Mouse (Mus musculus) heart, postnatal 14 days (tissue): Measurements from ENCODE around the gene BC005537. TPM values are rescaled to one million over a fixed set of nuclear protein-coding genes. Genes with fewer than 3 reads are reported as not detected.
"Not testable (repeated sequence)": the region's sequence is repeated elsewhere in the genome, so short reads cannot be mapped to it uniquely, and the experiment has no call there.

Experiments used
- DNase-seq, 2 experiments: peaks; one replicate each; pipeline ENCODE4 v3.0.0; 2021 to 2022
- intact Hi-C: fragments of 180-260 bp; cut with DNase I; formaldehyde crosslinking; loops from one replicate; pipeline ENCODE4 v1.15.1; 2025
- total RNA-seq, 2 experiments: library from RNA; stranded (reverse); gene quantifications; 2 replicates each; pipeline ENCODE4 v1.2.3; 2021

The BC005537 gene
- total RNA-seq, 2 experiments from 2014 or later: 138 to 142 TPM

DNA sequence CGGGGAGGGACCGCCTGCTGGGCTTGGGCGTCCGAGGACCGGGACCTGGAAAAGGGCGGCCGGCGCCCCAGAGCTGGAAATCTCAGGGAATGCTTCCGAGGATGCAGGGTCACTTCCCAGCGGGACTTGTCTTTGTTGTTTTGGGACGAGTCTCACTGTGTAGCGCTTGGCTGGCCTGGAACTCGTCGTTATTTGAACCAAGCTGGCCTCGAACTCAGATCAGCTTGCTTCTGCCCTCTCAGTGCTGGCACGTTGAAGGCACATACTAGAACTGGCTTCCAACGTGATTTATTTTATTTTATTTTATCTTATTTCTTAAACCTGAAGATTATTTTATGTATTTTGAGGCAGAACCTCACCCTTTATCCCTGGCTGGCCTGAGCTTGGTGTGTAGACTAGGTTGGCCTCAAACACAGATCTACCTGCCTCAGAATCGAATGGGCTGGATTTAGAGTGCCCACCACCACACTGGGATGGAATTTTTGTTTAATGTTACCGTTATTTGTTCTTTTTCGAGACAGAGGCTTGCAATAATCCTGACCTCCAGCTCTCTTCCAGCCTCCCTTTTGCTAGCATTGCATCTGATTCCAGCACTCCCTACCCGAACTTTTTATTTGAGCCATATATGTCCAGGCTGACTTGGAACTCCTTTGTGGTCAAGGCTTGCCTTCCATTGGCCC, 30.8 kb downstream of the BC005537 start:
- intact Hi-C loops: loop anchor here (5.0 kb wide), 1 partner anchor 75 kb away; no protein-coding TSS in a partner anchor
- no peak for DNase-seq

DNA sequence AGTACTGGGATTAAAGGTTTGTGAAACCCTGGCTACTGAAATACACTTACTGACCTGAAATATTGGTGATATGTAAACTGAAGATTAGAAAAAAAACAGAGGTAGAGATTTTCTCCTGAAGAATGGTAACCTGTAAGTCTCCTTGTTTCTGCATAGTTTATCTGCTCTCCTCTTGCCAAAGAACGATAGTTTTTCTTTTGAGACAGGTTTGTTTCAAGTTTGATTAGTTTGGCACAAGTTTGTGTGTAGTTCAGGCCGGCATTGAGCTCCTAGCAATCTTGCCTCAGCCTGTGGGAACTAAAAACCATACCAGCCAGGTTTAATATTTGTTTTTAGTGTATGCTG, 31.3 kb downstream of the BC005537 start:
- no peak for DNase-seq
- intact Hi-C loops: loop anchor here (5.0 kb wide), 1 partner anchor 75 kb away; no protein-coding TSS in a partner anchor

DNA sequence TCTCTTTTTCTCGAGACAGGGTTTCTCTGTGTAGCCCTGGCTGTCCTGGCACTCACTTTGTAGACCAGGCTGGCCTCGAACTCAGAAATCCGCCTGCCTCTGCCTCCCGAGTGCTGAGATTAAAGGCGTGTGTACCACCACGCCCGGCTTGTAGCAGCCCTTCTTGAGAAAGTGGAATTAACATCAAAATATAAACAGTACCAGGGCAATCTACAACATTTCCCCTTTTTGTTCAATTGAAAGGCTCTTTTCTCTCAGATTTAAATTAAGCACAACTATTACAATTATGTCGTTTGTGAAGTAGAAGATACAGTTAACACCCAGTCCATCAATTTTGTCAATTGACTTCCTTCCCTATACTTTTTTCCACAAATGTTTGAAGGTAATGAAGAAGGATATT, 36.3 kb downstream of the BC005537 start:
- DNase-seq, intact Hi-C loops: not testable (repeated sequence)

DNA sequence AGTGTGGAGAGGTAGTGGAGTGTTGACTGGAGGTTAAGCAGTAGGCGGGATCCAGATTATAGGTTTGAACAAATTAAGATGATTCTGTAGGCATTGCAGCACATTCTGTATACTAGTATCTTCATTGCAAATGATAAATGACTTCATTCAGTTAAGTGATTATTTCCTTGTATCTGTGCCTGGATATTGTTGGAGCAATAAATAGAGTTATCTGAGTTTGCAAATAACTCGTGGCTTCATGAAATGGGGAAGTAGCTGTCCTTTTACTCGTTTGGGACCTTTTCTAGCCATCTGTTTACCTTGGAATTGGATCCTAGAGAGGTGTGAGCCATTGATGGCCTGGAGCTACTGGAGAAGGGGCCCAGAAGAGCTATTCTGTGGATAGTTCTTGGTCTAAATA, 38.4 kb downstream of the BC005537 start:
- DNase-seq: no peak
- intact Hi-C loops: loop anchor here (5.0 kb wide), 1 partner anchor 82 kb away; no protein-coding TSS in a partner anchor

DNA sequence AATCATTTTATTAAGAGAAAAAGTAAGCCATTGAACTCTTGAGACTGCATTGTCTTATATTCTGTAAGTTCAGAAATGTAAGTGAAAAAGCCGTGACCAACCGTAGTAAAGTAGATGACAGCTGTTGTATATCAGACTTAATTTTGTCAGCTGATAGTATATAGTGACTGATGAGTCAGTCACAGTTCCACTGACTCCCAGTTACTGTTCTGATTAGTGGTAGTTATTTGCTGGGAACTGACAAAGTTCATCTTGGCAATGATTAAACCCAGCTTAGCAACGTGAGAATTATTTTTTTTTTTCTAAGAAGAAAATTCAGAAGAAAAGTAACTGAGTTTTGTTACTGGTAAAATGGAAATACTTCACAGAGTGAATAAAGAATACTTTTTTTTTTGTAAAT, 40.2 kb downstream of the BC005537 start:
- no peak for DNase-seq
- intact Hi-C loops: loop anchor here (5.0 kb wide), 1 partner anchor 81 kb away; no protein-coding TSS in a partner anchor

DNA sequence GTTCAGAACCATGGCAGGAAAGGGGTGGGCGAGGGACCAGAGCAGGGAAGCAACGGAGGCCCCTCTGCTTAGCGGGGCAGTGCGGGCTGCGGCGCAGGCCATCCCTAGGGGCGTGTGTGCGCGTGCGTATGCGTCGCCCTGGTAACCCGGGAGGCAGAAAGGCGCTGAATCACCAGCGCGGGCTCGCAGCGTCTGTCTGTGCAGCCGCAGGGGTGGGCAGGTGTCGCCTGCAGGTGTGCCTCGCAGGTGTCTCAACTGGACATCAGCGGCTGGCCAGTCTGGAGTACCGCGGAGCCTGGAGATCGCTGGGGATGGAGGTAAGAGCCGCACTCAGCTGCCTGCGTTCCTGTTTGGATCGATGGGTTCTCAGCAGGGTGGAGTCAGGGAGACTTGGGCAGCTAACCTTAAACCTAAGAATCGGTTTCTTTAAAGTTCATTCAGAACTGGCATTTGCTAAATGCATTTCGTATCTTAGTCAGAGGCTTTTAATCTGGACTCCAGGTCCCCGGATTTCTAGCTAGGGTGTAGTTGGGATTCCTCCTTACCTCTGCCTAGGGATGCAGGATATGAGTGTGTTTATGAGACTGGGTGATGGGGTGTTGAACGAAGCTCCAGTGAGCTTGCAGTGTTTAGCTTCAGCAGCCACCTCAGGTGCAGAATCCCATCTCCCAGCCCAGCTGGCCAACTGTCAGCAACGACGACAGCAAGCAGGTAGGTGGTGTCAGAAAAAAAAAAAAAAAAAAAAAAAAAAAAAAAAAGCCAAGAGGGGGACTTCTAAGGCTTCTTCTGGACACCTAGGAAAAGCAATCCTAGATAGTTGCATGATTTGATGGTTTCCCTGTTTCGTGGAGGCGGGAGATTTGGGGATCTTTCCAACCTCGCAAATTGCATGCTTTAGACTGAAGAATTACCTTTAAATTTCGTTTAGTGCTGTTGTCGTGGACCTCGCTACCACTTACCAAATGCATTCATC, 43.8 kb downstream of the BC005537 start, which contains the start of gene D130043K22Rik:
Gene D130043K22Rik, plus strand, starts transcription at position 153 of the 973 bp plus-strand sequence.
- intact Hi-C loops: loop anchor here (5.0 kb wide), 1 partner anchor 77 kb away; no protein-coding TSS in a partner anchor

DNA sequence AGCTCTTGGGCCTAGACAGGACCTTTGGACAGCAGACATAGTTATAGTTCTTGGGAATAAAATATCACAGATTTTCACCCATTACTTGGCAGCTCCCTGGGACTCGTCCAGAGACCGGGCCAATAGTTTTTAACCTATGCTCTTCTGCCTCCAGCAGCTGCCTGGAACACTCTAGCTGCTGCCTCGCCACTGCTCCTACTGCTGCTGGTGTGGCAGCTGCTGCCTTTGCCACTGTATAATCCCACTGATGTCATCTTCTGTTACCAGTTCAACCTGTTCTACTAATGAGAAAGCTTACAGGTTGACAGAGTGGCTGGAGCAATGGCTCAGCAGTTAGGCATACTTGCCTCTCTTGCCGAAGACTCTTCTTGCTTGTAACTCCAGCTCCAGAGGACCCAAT, 47.9 kb downstream of the BC005537 start:
- intact Hi-C loops: no loop called here
- no peak for DNase-seq

More for the DNA sequence above, 43.8 kb downstream of the BC005537 start, which contains the start of gene D130043K22Rik:
- DNase-seq: peak; percentile 30 to 36

DNA sequence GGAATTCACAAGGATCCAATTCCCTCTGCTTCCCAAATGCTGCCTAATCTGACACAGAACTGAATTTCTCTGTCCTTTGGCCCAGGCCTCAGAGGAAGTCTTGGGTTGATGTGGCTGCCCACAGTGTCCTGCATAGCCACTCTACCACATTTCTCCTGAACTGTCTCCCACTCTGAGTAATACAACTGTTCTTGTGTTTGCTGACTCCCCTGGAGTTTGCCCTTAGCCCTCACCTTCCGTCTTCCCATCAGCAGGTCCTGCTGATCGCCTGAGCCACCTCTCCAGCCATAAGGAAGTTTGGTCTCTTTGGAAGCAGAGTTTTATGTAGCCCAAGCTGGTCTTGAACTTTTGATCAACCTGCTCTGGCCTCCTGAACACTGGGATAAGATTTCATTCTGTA, 50.5 kb downstream of the BC005537 start:
- intact Hi-C loops: no loop called here
- no peak for DNase-seq

DNA sequence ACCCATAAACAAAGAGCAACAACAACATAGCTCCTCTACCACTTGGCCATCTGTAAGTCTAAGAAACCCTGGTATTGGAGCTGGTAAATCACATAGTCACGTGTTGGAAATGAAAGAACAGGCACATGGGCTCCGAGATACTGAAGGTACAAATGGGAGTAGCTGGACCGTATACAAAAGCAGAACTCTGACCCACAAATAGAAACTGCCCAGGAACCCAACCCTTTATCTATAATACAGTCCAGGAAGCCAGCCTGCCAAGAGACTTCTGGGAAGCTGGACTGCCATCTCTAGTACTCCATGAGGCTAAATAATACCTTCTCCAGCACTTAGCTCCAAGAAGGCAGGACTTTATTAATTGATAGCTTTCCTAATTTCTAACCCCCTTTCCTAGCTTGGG, 51.1 kb downstream of the BC005537 start:
- no peak for DNase-seq
- intact Hi-C loops: no loop called here

DNA sequence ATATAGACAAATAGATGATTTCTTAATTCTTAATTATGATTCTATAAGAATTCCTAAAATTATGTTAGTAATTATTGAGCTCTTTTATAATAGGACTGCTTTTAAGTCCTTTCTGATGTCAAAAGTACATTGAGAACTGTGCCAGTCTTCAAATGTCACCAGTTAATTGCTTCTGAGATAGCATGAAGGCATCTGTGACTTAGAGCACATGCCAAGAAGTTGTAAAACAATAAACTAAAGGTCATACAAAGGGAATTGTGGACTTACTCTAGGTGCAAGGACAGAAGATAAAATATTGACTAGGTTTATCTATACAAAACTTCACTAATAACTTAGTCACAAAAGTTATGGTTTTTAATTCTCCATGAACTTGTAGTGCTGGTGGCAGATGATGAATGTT, 57.7 kb downstream of the BC005537 start:
- DNase-seq: no peak
- intact Hi-C loops: no loop called here

DNA sequence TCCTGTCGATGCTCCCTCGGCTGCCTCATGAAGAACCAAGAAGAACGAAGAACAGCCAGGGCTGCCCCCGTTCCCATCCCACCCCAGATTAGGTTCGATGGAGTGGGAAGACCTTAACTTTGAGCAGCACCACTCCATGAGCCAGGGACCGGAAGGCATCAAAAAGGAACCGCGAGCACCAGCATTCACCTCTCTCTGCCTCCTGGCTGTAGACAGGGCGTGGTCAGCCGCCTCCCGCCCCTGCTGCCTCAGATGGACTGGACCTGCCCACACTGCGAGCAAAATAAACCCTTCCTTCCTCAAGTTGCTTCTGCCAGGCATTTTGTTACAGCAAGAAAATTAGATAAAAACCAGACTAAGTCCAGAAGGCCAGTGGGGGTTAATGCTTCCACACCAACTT, 59.6 kb downstream of the BC005537 start:
- DNase-seq: no peak
- intact Hi-C loops: no loop called here

DNA sequence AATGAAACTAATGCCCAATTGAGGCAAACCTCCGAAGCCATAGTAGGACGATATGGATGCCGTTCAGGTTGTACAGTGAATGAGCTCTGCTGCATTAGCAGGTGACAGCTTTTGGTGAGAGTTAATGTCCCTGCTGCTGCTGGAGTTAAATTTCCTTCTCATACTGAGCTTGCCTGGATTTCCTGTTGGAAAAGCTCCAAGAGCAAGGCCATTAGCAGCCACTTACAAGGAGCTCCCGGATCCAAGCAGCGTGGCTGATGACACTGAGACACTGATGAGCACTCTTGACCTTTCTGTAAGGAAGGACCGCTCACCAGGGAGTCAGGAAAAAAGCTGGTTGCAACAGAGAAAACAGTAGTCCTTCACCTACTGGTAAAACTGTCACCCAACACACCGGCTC, 60.6 kb downstream of the BC005537 start:
- intact Hi-C loops: no loop called here
- DNase-seq: peak in 1 of 2 experiments; percentile 9

DNA sequence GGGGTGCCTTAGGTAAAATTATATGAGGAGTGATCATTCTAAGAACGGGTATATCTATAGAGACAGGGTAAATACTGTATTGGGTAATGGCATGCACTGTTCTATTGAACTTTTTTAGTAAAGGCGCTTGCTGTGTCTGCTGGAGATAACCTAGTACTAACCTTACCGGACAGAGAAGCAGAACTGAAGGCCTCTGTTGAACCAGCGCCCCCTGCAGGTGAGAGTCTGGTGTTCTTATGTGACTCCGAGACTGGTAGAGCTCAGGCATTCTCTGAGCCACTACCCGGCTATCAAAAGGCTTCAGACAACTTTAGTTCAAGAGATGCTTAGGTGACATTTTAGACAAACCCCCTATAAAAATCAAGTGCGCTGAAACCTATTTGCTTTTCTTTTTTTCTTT, 61.1 kb downstream of the BC005537 start:
- peak; percentile 27 to 55 for DNase-seq
- intact Hi-C loops: no loop called here

Other genes with a start within 250 kb of the BC005537 start
- 1 to 10 TPM; 8.9 to 9.2 TPM for gene Ripor2, start 219.5 kb upstream of the BC005537 start, total RNA-seq
- gene Armh2, start 60.4 kb upstream of the BC005537 start, total RNA-seq: not detected
- gene Gmnn, start 39.7 kb upstream of the BC005537 start, total RNA-seq: 10 to 100 TPM; 32.6 to 34.4 TPM
- gene Acot13, start 29.9 kb downstream of the BC005537 start, total RNA-seq: 100 to 1,000 TPM; 322 to 329 TPM
- 10 to 100 TPM; 15.2 TPM for gene Tdp2, start 30.0 kb downstream of the BC005537 start, total RNA-seq
- gene D130043K22Rik, start 43.5 kb downstream of the BC005537 start, total RNA-seq: not detected
- gene Aldh5a1, start 136.0 kb downstream of the BC005537 start, total RNA-seq: 10 to 100 TPM; 18.2 to 20.5 TPM
- 1 to 10 TPM; 1.2 to 1.5 TPM for gene Gpld1, start 141.5 kb downstream of the BC005537 start, total RNA-seq
- 10 to 100 TPM; 42.3 to 51.0 TPM for gene Mrs2, start 218.7 kb downstream of the BC005537 start, total RNA-seq